27 mouse cellular contexts compared by ENCODE assay signal in genomic region chr11:34146934-34147333, GRCm38 (mm10). TPM values are rescaled to one million over a fixed set of nuclear protein-coding genes. Genes with fewer than 3 reads are reported as not detected.
A peak's percentile ranks its signal among the peaks of the same experiment; 100 is the strongest.
DNase-seq lines count a peak whose midpoint lies in the region; ATAC-seq and TF ChIP-seq lines count a peak whose summit lies in the region.
"Had no signal": no experiment of that assay in that cellular context is flagged by ENCODE, and none has a peak within 500 bp of the region (broad histone marks: within the 10 kb centered on the region; RNA-seq: fewer than 3 reads in every experiment).

No protein-coding gene starts in this region.

- DNase-seq in cerebellum, postnatal 10 days = peak; percentile 31 to 35
- DNase-seq in cerebellum, adult 8-10 months = no peak
- DNase-seq in left cerebral cortex, adult 2 months (ENCODE audit: extremely low spot score in 1 of 2, low spot score in 2 of 2) = no peak
- no peak for DNase-seq in left cerebral cortex, postnatal 25 days (ENCODE audit: low spot score in 2 of 2)
- DNase-seq in A20 (ENCODE audit: low read depth, low spot score) = peak; percentile 15
- DNase-seq in adrenal gland, postnatal 4 days (ENCODE audit: low spot score in 2 of 2) = no peak
- DNase-seq: adrenal gland, postnatal 14 days; cerebellum, adult 9-11 months; embryo, embryonic 11 days; heart, postnatal 4 days; kidney, adult 9 months; lung, postnatal 14 days; right cerebral cortex, postnatal 14 days; thymus, postnatal 36 days had no signal

- 68% methylated on average over 5 of the region's 5 CpGs for WGBS in bone marrow, adult 2 months

- intact Hi-C loops in left cerebral cortex, adult 2 months (cut with DNase I) = loop anchor here (5.0 kb wide), 1 partner anchor 670 kb away; no protein-coding TSS in a partner anchor
- intact Hi-C loops in left cerebral cortex, postnatal 25 days (cut with DNase I) = no loop called here

- H3K4me3 ChIP-seq in left cerebral cortex, adult 2 months = no peak overlapping the region
- H3K4me3 ChIP-seq in bone marrow, adult 2 months (replicated peaks; ENCODE audit: control insufficient read depth, low read depth, low read length) = no peak overlapping the region
- H3K4me3 ChIP-seq: embryonic facial prominence, embryonic 15.5 days; forebrain, embryonic 10.5 days; heart, embryonic 13.5 days; limb, embryonic 10.5 days; liver, embryonic 12.5 days; neural tube, embryonic 12.5 days had no signal

- TF ChIP-seq POLR2A in bone marrow, adult 2 months (IDR thresholded peaks at IDR 0.05; ENCODE audit: borderline replicate concordance, control insufficient read depth, low read depth, low read length) = no peak

- H3K27ac ChIP-seq in left cerebral cortex, adult 2 months = no peak overlapping the region
- H3K27ac ChIP-seq in bone marrow, adult 2 months (ENCODE audit: control insufficient read depth, insufficient read depth, low read depth, low read length, poor library complexity) = no peak overlapping the region
- H3K27ac ChIP-seq: embryonic facial prominence, embryonic 15.5 days; forebrain, embryonic 10.5 days; heart, embryonic 13.5 days; limb, embryonic 10.5 days; liver, embryonic 12.5 days; neural tube, embryonic 12.5 days had no signal

- peak; percentile 29 for TF ChIP-seq CTCF in left cerebral cortex, adult 2 months (IDR thresholded peaks at IDR 0.05)
- TF ChIP-seq CTCF in bone marrow, adult 2 months (IDR thresholded peaks at IDR 0.05; ENCODE audit: control insufficient read depth, insufficient read depth, low read length) = 0 out of 2 replicates have a peak, but pooled peaks have one; percentile 18

- no peak for ATAC-seq in frontal cortex, adult (ENCODE audit: low TSS enrichment)
- ATAC-seq: liver, embryonic 12.5 days had no signal

- no peaks in the 10 kb centered on the region for H3K4me1 ChIP-seq in bone marrow, adult 2 months (ENCODE audit: control insufficient read depth, insufficient read depth, low read length)
- H3K4me1 ChIP-seq: embryonic facial prominence, embryonic 15.5 days; heart, embryonic 13.5 days; liver, embryonic 12.5 days; neural tube, embryonic 12.5 days had no signal

RNA-seq across cellular contexts. Expression of gene 4930469K13Rik, which starts 48.6 kb away (rescaled TPM):
- total RNA-seq in left cerebral cortex, adult 2 months (2021) = not detected
- not detected for total RNA-seq in left cerebral cortex, postnatal 25 days (2021)
- not detected in 2 replicates for polyA plus RNA-seq in bone marrow, adult 2 months (2011; ENCODE audit: insufficient read depth, insufficient read length, low replicate concordance, missing spikeins)
- not detected for total RNA-seq in adrenal gland, postnatal 4 days (2021)
- total RNA-seq: adrenal gland, postnatal 14 days; G1E; heart, postnatal 4 days; megakaryocyte-erythroid progenitor cell, adult 5-6 weeks; monocyte, adult 5-6 weeks had no signal
- polyA plus RNA-seq: forebrain, embryonic 10.5 days; G1E; heart, embryonic 13.5 days; large intestine, adult 2 months; limb, embryonic 10.5 days; liver, embryonic 12.5 days; stomach, embryonic 16.5 days had no signal

Comparison
In these comparisons a context has a peak if more than half of its experiments do, and no peak if none do; other contexts are left out.
1. DNase-seq: peak in cerebellum, postnatal 10 days (2 of 2) and A20 (single experiment); none in cerebellum, adult 8-10 months (single experiment), left cerebral cortex, adult 2 months (0 of 2), left cerebral cortex, postnatal 25 days (0 of 2) and adrenal gland, postnatal 4 days (0 of 2).